Mouse (Mus musculus) adrenal gland, postnatal 14 days (tissue): ENCODE results near the gene Slc25a24. TPM values are rescaled to one million over a fixed set of nuclear protein-coding genes. Genes with fewer than 3 reads are reported as not detected.

ENCODE experiments used
- DNase-seq: peaks from one replicate; pipeline ENCODE4 v3.0.0; 2021; ENCODE audit warnings: mixed read lengths
- long read RNA-seq, 2 experiments: library from polyadenylated mRNA; stranded (forward); transcript quantifications; one replicate each; pipeline ENCODE4 v2.0.0; 2021
- total RNA-seq: library from RNA; stranded (reverse); gene quantifications from 2 replicates; pipeline ENCODE4 v1.2.3, GENCODE M21; 2021

The Slc25a24 gene
- total RNA-seq, result 41.6 and 44.3 TPM in 2 replicates
- long read RNA-seq, experiment 1, transcript Slc25a24-201 (10 exons, 3,431 nt), result major isoform, 11 of 13 reads
- long read RNA-seq, experiment 1, partial matches to known transcripts, result 2 of 13 reads
- long read RNA-seq, experiment 1, other reads (novel, unspliced or antisense), result 0 of 13 reads
- long read RNA-seq, experiment 2, partial matches to known transcripts, result 5 of 9 reads
- long read RNA-seq, experiment 2, other reads (novel, unspliced or antisense), result 0 of 9 reads

GRCm38 (mm10) chr3:109122641-109123530 is at the start of gene Slc25a24:
Gene Slc25a24, plus strand, starts transcription at chr3:109123149.
- peak; percentile 73 for DNase-seq

GRCm38 (mm10) chr3:109080169-109080568 is 42.8 kb upstream of the Slc25a24 start, which contains the start of gene Slc25a54:
Gene Slc25a54, plus strand, starts transcription at chr3:109080469.
- DNase-seq, result no peak

GRCm38 (mm10) chr3:109084418-109084817 is 38.5 kb upstream of the Slc25a24 start:
- no peak for DNase-seq

GRCm38 (mm10) chr3:109088460-109088859 is 34.5 kb upstream of the Slc25a24 start:
- no peak for DNase-seq

- no peak for DNase-seq
These were observed 18.2 kb upstream of the Slc25a24 start for GRCm38 (mm10) chr3:109104702-109105101.

- DNase-seq, result no peak
These were observed 5.8 kb upstream of the Slc25a24 start for GRCm38 (mm10) chr3:109117136-109117535.

- DNase-seq, result no peak
These were observed 3.4 kb upstream of the Slc25a24 start for GRCm38 (mm10) chr3:109119562-109119961.

- no peak for DNase-seq
These were observed 3.0 kb upstream of the Slc25a24 start for GRCm38 (mm10) chr3:109119973-109120372.

GRCm38 (mm10) chr3:109123531-109123981 is 607 bp downstream of the Slc25a24 start:
- peak; percentile 77 for DNase-seq

- DNase-seq, result no peak
These were observed 1.1 kb downstream of the Slc25a24 start for GRCm38 (mm10) chr3:109124091-109124490.

GRCm38 (mm10) chr3:109125531-109125930 is 2.6 kb downstream of the Slc25a24 start:
- no peak for DNase-seq

GRCm38 (mm10) chr3:109129768-109130167 is 6.8 kb downstream of the Slc25a24 start:
- DNase-seq, result no peak

- no peak for DNase-seq
These were observed 10.0 kb downstream of the Slc25a24 start for GRCm38 (mm10) chr3:109132966-109133365.

- DNase-seq, result no peak
These were observed 11.1 kb downstream of the Slc25a24 start for GRCm38 (mm10) chr3:109134036-109134435.

- DNase-seq, result no peak
These were observed 12.4 kb downstream of the Slc25a24 start for GRCm38 (mm10) chr3:109135352-109135751.

GRCm38 (mm10) chr3:109152561-109152960 is 29.6 kb downstream of the Slc25a24 start:
- DNase-seq, result no peak

- no peak for DNase-seq
These were observed 30.5 kb downstream of the Slc25a24 start for GRCm38 (mm10) chr3:109153410-109153809.

GRCm38 (mm10) chr3:109155926-109156669 is 33.1 kb downstream of the Slc25a24 start:
- no peak for DNase-seq

GRCm38 (mm10) chr3:109157481-109157880 is 34.5 kb downstream of the Slc25a24 start:
- DNase-seq, result no peak

GRCm38 (mm10) chr3:109164088-109164487 is 41.1 kb downstream of the Slc25a24 start:
- DNase-seq, result no peak

- no peak for DNase-seq
These were observed 41.7 kb downstream of the Slc25a24 start for GRCm38 (mm10) chr3:109164644-109165043.

GRCm38 (mm10) chr3:109165214-109165829 is 42.4 kb downstream of the Slc25a24 start:
- DNase-seq, result no peak
